Mouse (Mus musculus) lung, adult 2 months (tissue): ENCODE measurements around the gene Thap4.

Experiments
- CTCF ChIP-seq: fragments of 200-500 bp; IDR thresholded peaks from 2 replicates; pipeline ENCODE4 v1.5.1; 2011; ENCODE audit warnings: mild to moderate bottlenecking, low read length, control low read depth; ENCODE audit not compliant: insufficient read depth
- POLR2A ChIP-seq: fragments of 200-500 bp; IDR thresholded peaks from 2 replicates; pipeline ENCODE4 v1.6.1; 2011; ENCODE audit warnings: low read depth, mild to moderate bottlenecking, control low read depth, low read length, borderline replicate concordance; ENCODE audit errors: extremely low read depth

- no peak for TF ChIP-seq CTCF
- TF ChIP-seq POLR2A: no peak
Observed at GRCm38 (mm10) chr1:93737711-93738110, 17.0 kb downstream of the Thap4 start.
